Mouse (Mus musculus): ENCODE measurements at regions not wholly inside any gene's neighbourhood (a gene's known extent, or its start where the extent isn't known, plus 50 kb on each side); places are given as distances from the start of the nearest gene placed in this dataset.
"Not testable (repeated sequence)": the region's sequence is repeated elsewhere in the genome, so short reads cannot be mapped to it uniquely, and the experiment has no call there.

DNA sequence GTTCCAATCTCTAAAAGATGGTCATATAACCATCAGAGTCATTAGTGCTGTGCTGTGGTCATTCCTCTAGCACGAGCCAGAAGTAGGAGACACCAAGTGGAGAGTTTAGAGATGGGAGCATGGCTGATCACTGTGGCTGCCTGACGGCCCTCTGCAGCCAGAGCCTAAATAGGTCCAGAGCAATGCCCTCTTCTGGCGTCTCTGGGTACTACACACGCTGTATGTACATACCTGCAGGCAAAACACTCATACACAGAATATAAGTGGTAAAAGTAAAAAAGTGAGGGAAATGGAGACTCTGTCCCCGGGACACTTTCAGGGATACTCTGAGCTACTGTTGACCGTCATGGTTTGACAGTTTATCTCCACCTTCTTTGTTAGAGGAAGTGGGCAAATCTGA is 91.4 kb downstream of the Gm21738 start:
- ATAC-seq: no peak

DNA sequence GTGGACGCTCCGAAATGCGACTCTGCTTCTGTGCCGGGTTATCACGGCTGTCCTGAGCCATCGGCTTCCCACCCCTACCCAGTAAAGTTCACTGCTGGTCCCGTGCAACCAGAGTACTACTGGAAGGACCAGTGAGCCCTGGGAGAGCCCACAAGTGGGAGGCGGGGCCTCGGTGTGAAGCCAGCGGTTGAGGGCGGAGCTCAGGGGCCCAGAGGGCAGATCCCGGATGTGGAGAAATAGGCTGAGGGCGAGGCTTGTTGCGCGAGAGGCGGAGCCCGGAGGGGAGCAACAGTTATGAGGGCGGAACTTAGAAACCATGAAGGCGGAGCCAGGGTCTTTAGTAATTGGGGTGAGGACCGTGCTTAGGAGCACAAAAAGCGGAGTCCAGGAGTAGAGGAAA is 107.1 kb downstream of the Gm21738 start:
- no peak for ATAC-seq

DNA sequence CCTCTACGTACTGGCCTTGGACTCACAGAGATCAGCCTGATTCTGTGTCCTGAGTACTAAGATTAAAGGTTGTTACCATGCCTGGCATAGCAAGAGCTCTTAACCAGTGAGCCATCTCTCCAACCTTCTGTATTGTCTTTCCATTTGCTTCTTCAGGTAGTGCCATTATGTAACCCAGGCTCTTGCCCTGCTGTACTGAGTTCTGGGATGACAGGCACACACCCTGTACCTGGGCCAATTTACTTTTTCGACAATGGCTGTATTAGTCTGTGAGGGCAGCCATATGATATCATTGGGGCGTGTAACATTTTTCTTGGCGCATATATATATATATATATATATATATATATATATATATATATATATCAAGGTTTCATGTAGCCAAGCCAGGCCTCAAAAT is 115.9 kb downstream of the Gm21738 start:
- not testable (repeated sequence) for ATAC-seq

DNA sequence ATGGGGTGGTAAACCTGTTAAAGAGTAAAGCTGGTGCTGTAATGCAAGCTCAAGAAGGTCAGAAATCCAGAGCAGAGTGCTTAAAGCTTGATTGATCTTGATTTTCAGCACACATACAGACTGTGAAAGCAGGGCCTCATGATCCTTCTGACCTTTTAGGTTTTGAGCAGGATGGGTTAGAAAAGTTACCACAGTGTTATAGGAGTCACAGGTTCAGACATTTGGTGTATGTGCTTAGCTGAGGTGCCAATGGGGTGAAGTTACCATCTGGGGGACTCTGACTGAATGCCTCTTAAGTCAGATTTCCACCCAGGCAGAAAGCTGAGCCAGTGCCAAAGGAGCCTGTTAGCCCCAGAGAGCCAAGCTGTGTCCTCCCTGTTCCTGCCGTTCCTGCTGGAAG is 139.6 kb downstream of the Gm21738 start:
- no peak for ATAC-seq

DNA sequence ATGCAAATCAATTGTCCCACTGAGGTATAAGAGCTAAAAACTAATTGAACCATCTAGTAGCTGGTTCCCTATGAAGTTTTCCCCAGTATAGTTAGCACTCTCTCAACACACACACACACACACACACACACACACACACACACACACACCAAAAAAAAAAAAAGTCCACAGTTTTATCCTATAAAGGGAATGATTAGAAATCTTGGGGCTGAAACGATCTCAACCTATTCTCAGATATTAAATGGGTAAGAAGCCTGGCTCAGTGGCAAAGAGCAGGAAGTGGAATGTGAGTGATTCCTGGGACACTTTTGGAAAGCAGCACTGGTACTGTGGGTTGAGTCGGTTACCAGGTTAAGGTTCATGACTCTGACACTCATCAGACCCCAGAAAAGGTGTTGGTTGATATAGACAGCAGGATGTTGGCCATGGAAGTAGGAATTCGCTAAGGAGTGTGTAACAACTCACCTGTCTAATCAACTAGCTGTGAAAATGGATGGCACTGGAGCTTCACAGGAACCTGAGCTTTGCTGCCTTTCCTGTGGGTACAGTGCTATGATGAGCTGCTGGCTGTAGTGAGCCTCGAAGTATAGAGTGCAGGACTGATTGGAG is 140.8 kb downstream of the Gm21738 start:
- peak; percentile 88 for ATAC-seq

Data from activated CD4-positive, CD25-positive, alpha-beta regulatory T cell, adult 4 months (primary cell).